ENCODE assay signal across 9 mouse cellular contexts in the genomic region with DNA sequence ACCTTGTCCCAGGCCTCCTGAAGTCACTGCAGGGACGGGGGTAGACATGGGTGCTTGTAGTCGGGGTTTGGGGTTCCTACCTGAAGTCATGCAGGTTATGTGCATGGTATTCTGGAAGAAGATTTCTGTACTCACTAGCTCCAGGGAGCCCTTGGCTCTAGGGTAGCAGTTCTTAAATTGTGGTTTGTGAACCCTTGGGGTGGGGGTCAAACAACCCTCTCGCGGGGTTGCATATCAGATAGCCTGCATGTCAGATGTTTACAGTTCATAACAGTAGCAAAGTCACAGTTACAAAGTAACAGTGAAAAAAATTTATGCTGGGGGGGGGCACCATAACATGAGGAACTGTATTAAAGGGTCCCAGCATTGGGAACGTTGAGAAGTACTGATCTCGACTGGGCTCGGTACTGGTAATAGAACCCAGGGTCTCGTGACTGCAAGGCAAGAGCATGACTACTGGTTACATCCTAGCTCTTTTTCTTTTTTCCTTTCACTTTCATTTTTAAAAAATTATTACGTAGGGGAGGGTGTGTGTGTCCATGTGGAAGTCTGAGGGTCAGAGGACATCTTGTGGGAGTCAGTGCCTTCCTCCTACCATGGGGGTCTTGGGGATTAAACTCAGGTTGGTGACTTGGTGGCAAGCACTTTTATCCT. TPM values are rescaled to one million over a fixed set of nuclear protein-coding genes. Genes with fewer than 3 reads are reported as not detected.
A peak's percentile ranks its signal among the peaks of the same experiment; 100 is the strongest.
DNase-seq lines count a peak whose midpoint lies in the region; ATAC-seq and TF ChIP-seq lines count a peak whose summit lies in the region.
"Had no signal": no experiment of that assay in that cellular context is flagged by ENCODE, and none has a peak within 500 bp of the region (broad histone marks: within the 10 kb centered on the region; RNA-seq: fewer than 3 reads in every experiment).

No protein-coding gene starts in this region.

- peaks cover 83% of the 10 kb centered on the region for H3K4me1 ChIP-seq in midbrain, embryonic 10.5 days
- H3K4me1 ChIP-seq in midbrain, embryonic 16.5 days (ENCODE audit: control insufficient read depth, insufficient read depth, low read length): peaks cover 19% of the 10 kb centered on the region
- H3K4me1 ChIP-seq in liver, embryonic 15.5 days (replicated peaks): peaks cover 78% of the 10 kb centered on the region

- DNase-seq in gastrocnemius, adult 2 months: no peak
- DNase-seq in gastrocnemius, postnatal 4 days (ENCODE audit: low spot score in 2 of 2): no peak
- no peak for DNase-seq in midbrain, embryonic 10.5 days (ENCODE audit: low spot score)
- DNase-seq in right cerebral cortex, postnatal 36 days (ENCODE audit: low spot score in 2 of 2): no peak
- DNase-seq in left cerebral cortex, postnatal 4 days: no peak
- DNase-seq in left cerebral cortex, adult 2 months (ENCODE audit: extremely low spot score in 1 of 2, low spot score in 2 of 2): no peak
- DNase-seq: retina, postnatal 1 day had no signal

- no peaks in the 10 kb centered on the region for H3K9me3 ChIP-seq in midbrain, embryonic 10.5 days (replicated peaks)
- H3K9me3 ChIP-seq in midbrain, embryonic 16.5 days (replicated peaks; ENCODE audit: control insufficient read depth, low read length, poor library complexity, severe bottlenecking): no peaks in the 10 kb centered on the region
- H3K9me3 ChIP-seq in liver, embryonic 15.5 days (replicated peaks): no peaks in the 10 kb centered on the region

- H3K4me2 ChIP-seq in midbrain, embryonic 16.5 days (ENCODE audit: low read length): no peak overlapping the region
- H3K4me2 ChIP-seq in liver, embryonic 15.5 days: peak overlapping the region; percentile 57

- no peaks in the 10 kb centered on the region for H3K27me3 ChIP-seq in midbrain, embryonic 10.5 days (ENCODE audit: low read depth, poor library complexity, severe bottlenecking)
- H3K27me3 ChIP-seq in midbrain, embryonic 16.5 days (ENCODE audit: control insufficient read depth, insufficient read depth, low read depth, low read length): no peaks in the 10 kb centered on the region
- peaks cover 9% of the 10 kb centered on the region for H3K27me3 ChIP-seq in liver, embryonic 15.5 days

- H3K4me3 ChIP-seq in gastrocnemius, adult 2 months: peak overlapping the region; percentile 51
- no peak overlapping the region for H3K4me3 ChIP-seq in midbrain, embryonic 10.5 days
- no peak overlapping the region for H3K4me3 ChIP-seq in midbrain, embryonic 16.5 days (ENCODE audit: low read depth, low read length)
- H3K4me3 ChIP-seq in liver, embryonic 15.5 days (replicated peaks): peak overlapping the region; percentile 25
- no peak overlapping the region for H3K4me3 ChIP-seq in left cerebral cortex, adult 2 months

- ATAC-seq in midbrain, embryonic 16.5 days: no peak
- no peak for ATAC-seq in liver, embryonic 15.5 days (ENCODE audit: insufficient read depth)

- peak overlapping the region; percentile 88 for H3K27ac ChIP-seq in gastrocnemius, adult 2 months
- H3K27ac ChIP-seq in midbrain, embryonic 10.5 days (replicated peaks): peak overlapping the region; percentile 72; the same call in 1 of the 2 replicates
- H3K27ac ChIP-seq in midbrain, embryonic 16.5 days (ENCODE audit: low read length): no peak overlapping the region
- H3K27ac ChIP-seq in liver, embryonic 15.5 days (replicated peaks): peak overlapping the region; percentile 65
- no peak overlapping the region for H3K27ac ChIP-seq in left cerebral cortex, adult 2 months

- no peak for TF ChIP-seq CTCF in gastrocnemius, adult 2 months (IDR thresholded peaks at IDR 0.05)
- TF ChIP-seq CTCF in left cerebral cortex, adult 2 months (IDR thresholded peaks at IDR 0.05): no peak

- peaks cover 32% of the 10 kb centered on the region for H3K36me3 ChIP-seq in midbrain, embryonic 10.5 days
- H3K36me3 ChIP-seq in midbrain, embryonic 16.5 days (ENCODE audit: control insufficient read depth, insufficient read depth, low read length): no peaks in the 10 kb centered on the region
- H3K36me3 ChIP-seq in liver, embryonic 15.5 days (replicated peaks): no peaks in the 10 kb centered on the region

- H3K9ac ChIP-seq in midbrain, embryonic 16.5 days (ENCODE audit: low read depth, low read length): no peak overlapping the region
- 0 out of 2 replicates have a peak overlapping the region, but pooled peaks have one; percentile 15 for H3K9ac ChIP-seq in liver, embryonic 15.5 days

- WGBS in midbrain, embryonic 10.5 days: 89% methylated on average over 9 of the region's 9 CpGs
- WGBS in midbrain, embryonic 16.5 days: 87% methylated on average over 9 of the region's 9 CpGs
- WGBS in liver, embryonic 15.5 days (ENCODE audit: insufficient replicate concordance): 19% methylated on average over 9 of the region's 9 CpGs

- intact Hi-C loops in gastrocnemius, adult 2 months (cut with DNase I): no loop called here
- intact Hi-C loops in left cerebral cortex, postnatal 4 days (cut with DNase I): no loop called here
- intact Hi-C loops in left cerebral cortex, adult 2 months (cut with DNase I): no loop called here

RNA-seq across cellular contexts. Expression of gene Zfp710, which starts 8.6 kb away (rescaled TPM):
- 10 to 100 TPM; 21.5 to 37.5 TPM for total RNA-seq in gastrocnemius, adult 2 months (2021)
- 10 to 100 TPM; 17.5 to 18.1 TPM for total RNA-seq in gastrocnemius, postnatal 4 days (2021)
- 32.7 and 34.2 TPM in 2 replicates for polyA plus RNA-seq in midbrain, embryonic 10.5 days (2016; fragmentation: Nextera tagmentation; extraction: Ambion mirVana)
- polyA plus RNA-seq in midbrain, embryonic 16.5 days (2015; fragmentation: Nextera tagmentation; extraction: Ambion mirVana): 15.0 and 15.8 TPM in 2 replicates
- polyA plus RNA-seq in liver, embryonic 15.5 days (2015; fragmentation: Nextera tagmentation; extraction: Ambion mirVana): 5.6 and 7.4 TPM in 2 replicates
- total RNA-seq in left cerebral cortex, postnatal 4 days (2021): 10 to 100 TPM; 19.3 to 23.7 TPM
- 10 to 100 TPM; 18.9 to 21.7 TPM for total RNA-seq in left cerebral cortex, adult 2 months (2021)

Comparison
In these comparisons a context has a peak if more than half of its experiments do, and no peak if none do; other contexts are left out.
1. H3K27ac ChIP-seq: peak in gastrocnemius, adult 2 months (single experiment), midbrain, embryonic 10.5 days (single experiment) and liver, embryonic 15.5 days (single experiment); none in midbrain, embryonic 16.5 days (single experiment) and left cerebral cortex, adult 2 months (single experiment).
2. H3K4me3 ChIP-seq: peak in gastrocnemius, adult 2 months (single experiment) and liver, embryonic 15.5 days (single experiment); none in midbrain, embryonic 10.5 days (single experiment), midbrain, embryonic 16.5 days (single experiment) and left cerebral cortex, adult 2 months (single experiment).